Mouse (Mus musculus) intestine, postnatal 0 days (tissue): ENCODE measurements around the gene H2-M10.3. TPM values are rescaled to one million over a fixed set of nuclear protein-coding genes. Genes with fewer than 3 reads are reported as not detected.
"Not testable (repeated sequence)": the region's sequence is repeated elsewhere in the genome, so short reads cannot be mapped to it uniquely, and the experiment has no call there.

Experiments used
- ATAC-seq: fragments of 200-750 bp; cut with Nextera tagmentation; 2 replicates; pipeline ENCODE4 v1.8.0; 2017; ENCODE audit warnings: mild to moderate bottlenecking, moderate TSS enrichment, moderate library complexity
- H3K27ac ChIP-seq: fragments of 300-500 bp; sonication (generic); 2 replicates; pipeline ENCODE4 v1.5.1; 2014; ENCODE audit warnings: mild to moderate bottlenecking, low read depth, low read length, moderate library complexity
- H3K27me3 ChIP-seq: fragments of 300-500 bp; sonication (generic); replicated peaks from 2 replicates; pipeline ENCODE4 v1.6.1; 2014; ENCODE audit warnings: low read length, mixed read lengths; ENCODE audit not compliant: control insufficient read depth, insufficient read depth
- H3K36me3 ChIP-seq: fragments of 300-500 bp; sonication (generic); 2 replicates; pipeline ENCODE4 v1.6.1; 2014; ENCODE audit warnings: mild to moderate bottlenecking, moderate library complexity; ENCODE audit not compliant: control insufficient read depth, insufficient read depth
- H3K4me1 ChIP-seq: fragments of 300-500 bp; sonication (generic); replicated peaks from 2 replicates; pipeline ENCODE4 v1.6.1; 2014; ENCODE audit warnings: antibody characterized with exemption, low read length, mixed read lengths; ENCODE audit not compliant: control insufficient read depth, insufficient read depth
- H3K4me2 ChIP-seq: fragments of 300-500 bp; sonication (generic); replicated peaks from 2 replicates; pipeline ENCODE4 v1.6.1; 2014; ENCODE audit warnings: low read depth, mild to moderate bottlenecking, moderate library complexity
- H3K4me3 ChIP-seq: fragments of 300-500 bp; sonication (generic); 2 replicates; pipeline ENCODE4 v1.5.1; 2014; ENCODE audit warnings: low read depth, low read length
- H3K9ac ChIP-seq: fragments of 300-500 bp; sonication (generic); 2 replicates; pipeline ENCODE4 v1.6.1; 2014; ENCODE audit warnings: mild to moderate bottlenecking, low read depth, low read length
- H3K9me3 ChIP-seq: fragments of 300-500 bp; sonication (generic); 2 replicates; pipeline ENCODE4 v1.6.1; 2016; ENCODE audit warnings: mixed run types; ENCODE audit not compliant: control insufficient read depth
- CTCF ChIP-seq: sonication (generic); IDR thresholded peaks from 2 replicates; pipeline ENCODE4 v1.5.1; 2016; ENCODE audit warnings: low read depth, mild to moderate bottlenecking, control low read depth, antibody characterized with exemption, moderate library complexity
- WGBS: fragments of 180-500 bp; shearing (Covaris S2); extraction: QIAGEN DNeasy Blood & Tissue Kit; methylation state at CpG from one replicate; pipeline ENCODE4 v1.1.7; 2014; 5-methylcytosine and 5-hydroxymethylcytosine counted together
- polyA plus RNA-seq: library from polyadenylated mRNA; unstranded; fragments of >200 nt; fragmentation: Nextera tagmentation; extraction: Ambion mirVana; gene quantifications from 2 replicates; pipeline ENCODE4 v1.2.1, GENCODE M21; 2015

The H2-M10.3 gene
- polyA plus RNA-seq, 1 experiment from 2014 or later, result not detected

DNA sequence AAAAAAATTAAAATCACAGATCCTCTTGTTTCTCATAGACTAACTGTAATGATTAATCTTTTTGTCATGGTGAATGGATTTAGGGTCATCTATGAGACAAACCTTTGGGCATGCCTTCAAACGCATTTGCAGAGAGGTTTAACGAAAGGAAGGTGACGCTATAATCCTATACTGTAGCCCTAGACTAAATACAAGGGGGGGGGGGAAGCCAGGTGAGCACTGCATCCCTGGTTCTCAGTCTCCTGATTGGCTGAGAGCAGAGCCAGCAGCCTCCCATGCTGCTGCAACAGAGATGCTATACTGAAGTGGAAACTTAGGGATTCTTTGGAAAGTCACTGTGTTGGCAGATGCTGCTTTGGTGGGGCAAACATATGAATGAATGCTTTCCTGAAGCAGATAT lies 12.5 kb downstream of the H2-M10.3 start:
- Histone ChIP-seq H3K9me3 (no peaks in the 10 kb centered on the region), H3K4me1 (no peaks in the 10 kb centered on the region), H3K27ac (no peak overlapping the region), H3K27me3 (0 out of 2 replicates have a peak, but pooled peaks cover 3% of the 10 kb centered on the region), H3K9ac (no peak overlapping the region), H3K4me3 (no peak overlapping the region), H3K36me3 (no peaks in the 10 kb centered on the region), H3K4me2 (no peak overlapping the region)
- ATAC-seq, result no peak
- WGBS, result 46% methylated on average over 3 of the region's 3 CpGs
- no peak for TF ChIP-seq CTCF

DNA sequence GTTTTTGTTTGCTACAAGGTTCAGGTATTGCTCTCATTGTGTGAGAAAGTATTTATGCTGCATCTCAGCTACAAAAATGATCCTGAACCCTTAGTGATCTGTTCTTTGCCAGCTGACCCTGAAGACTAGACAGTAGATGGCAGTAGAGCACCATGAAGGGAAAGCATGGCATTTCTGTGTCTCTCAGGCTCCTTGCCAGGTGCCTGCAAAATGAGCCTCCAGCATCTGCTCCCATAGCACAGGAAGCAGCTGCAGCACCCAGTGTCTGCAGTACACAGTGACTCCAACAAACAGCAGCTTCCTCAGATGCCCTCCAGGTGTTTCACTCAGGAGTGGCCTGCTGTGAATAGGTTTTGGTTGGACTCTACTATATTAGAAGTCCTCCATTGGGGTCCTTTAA lies 12.9 kb downstream of the H2-M10.3 start:
- not testable (repeated sequence) for H3K4me3 ChIP-seq, H3K9me3 ChIP-seq, ATAC-seq, H3K36me3 ChIP-seq, H3K4me1 ChIP-seq, H3K9ac ChIP-seq, H3K4me2 ChIP-seq, H3K27ac ChIP-seq, H3K27me3 ChIP-seq
- TF ChIP-seq CTCF, result peak; percentile 86

DNA sequence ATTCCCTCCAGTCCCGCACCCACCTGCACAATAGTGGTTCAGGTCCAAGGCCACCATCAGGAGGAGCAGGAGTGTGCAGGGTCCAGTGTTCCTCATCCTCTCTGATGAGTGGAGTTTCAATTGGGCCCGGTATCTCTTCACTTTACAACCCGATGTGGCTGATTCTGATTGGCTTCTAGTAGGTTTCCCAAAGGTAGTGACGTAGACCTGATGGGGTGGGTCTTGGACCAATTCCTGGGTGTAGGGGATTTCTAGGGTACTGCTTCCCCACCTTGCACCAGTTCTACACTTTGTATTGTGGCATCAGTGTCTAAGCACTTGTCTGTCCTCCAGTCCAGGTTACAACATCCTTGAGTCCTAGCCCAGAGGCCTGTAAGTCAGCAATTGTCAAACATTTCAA lies 42.2 kb downstream of the H2-M10.3 start, which contains the start of gene H2-M10.1:
TSS of gene H2-M10.1 (minus strand) at position 101 of the 400 bp plus-strand sequence.
- Histone ChIP-seq H3K4me2 (no peak within 1 kb of the TSS), H3K27me3 (no peaks in the 10 kb centered on the region), H3K27ac (no peak within 1 kb of the TSS), H3K9ac (no peak within 1 kb of the TSS), H3K36me3 (no peaks in the 10 kb centered on the region), H3K4me1 (no peaks in the 10 kb centered on the region), H3K9me3 (no peaks in the 10 kb centered on the region), H3K4me3 (no peak within 1 kb of the TSS)
- whole genome bisulfite sequencing, result 84% methylated on average over 4 of the region's 4 CpGs
- no peak for ATAC-seq
- no peak for TF ChIP-seq CTCF

DNA sequence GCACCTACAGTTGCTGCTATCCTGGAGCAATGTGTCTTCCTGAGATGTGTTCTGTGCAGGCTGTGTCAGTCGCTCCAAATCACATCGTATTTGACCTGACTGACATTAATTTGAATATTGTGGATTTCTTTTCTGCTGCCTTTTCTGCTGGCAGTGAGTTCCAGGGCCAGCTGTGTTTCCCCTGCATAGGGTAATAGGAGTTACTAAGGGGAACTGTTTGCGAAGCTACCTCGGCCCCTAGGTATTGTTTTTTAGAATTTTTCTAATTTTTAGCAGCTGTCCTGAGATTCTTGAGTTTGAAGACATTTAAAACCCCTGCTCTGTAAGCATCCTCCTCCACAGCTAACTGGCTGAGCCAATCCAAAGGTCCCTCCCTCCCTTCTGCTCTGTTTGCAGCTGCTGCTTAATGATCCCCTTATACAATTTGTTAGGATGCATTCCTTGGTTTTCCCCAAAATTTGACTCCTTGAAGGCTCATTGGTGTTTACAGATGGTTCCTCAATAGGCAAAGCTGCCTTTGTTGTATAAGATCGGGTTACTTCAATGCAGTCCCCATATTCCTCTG lies 52.4 kb downstream of the H2-M10.3 start:
- Histone ChIP-seq H3K9ac (no peak overlapping the region), H3K9me3 (no peaks in the 10 kb centered on the region), H3K27me3 (no peaks in the 10 kb centered on the region), H3K4me1 (no peaks in the 10 kb centered on the region), H3K36me3 (no peaks in the 10 kb centered on the region), H3K4me3 (peak overlapping the region; percentile 52), H3K4me2 (peak overlapping the region; percentile 78), H3K27ac (no peak overlapping the region)
- no peak for ATAC-seq
- no peak for TF ChIP-seq CTCF
- 33% methylated on average over 5 of the region's 5 CpGs for WGBS

DNA sequence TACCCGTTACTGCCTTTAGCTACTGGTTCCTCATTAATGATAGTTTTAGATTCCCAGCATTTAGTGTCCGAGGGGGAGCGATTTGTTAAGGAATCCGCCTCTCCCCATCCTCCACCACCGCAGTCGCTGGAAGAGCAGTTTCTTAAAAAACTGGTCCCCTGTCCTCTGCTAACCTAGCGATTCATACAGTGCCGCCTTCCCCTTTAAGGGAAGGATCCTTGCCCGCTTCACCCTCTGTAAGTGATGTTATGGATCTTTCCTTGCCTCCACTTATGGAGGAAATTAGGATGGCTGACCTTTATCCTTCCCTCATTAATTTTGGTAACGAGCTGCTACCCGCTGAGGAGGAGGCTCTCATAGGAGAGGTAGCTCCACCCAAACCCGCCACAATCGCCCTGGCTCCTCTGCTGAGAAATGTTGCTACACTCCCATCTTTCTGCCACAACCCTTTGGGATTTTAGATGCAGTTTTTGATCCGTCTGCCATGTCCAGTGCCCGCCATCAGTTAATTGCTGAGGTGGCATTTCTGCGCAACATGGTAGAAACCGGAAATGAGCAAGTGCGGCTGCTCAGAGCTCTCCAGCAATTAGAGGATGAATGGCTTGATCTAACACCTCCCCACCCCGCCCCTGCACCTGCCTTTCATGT lies 53.1 kb downstream of the H2-M10.3 start:
- Histone ChIP-seq H3K36me3 (no peaks in the 10 kb centered on the region), H3K9me3 (no peaks in the 10 kb centered on the region), H3K4me3 (peak overlapping the region; percentile 52), H3K4me2 (peak overlapping the region; percentile 78), H3K27ac (no peak overlapping the region), H3K27me3 (no peaks in the 10 kb centered on the region), H3K9ac (peak overlapping the region; percentile 38; the same call in 1 of the 2 replicates), H3K4me1 (no peaks in the 10 kb centered on the region)
- 1% methylated on average over 19 of the region's 19 CpGs for WGBS
- ATAC-seq, result peak; percentile 38; the same call in 1 of the 2 replicates
- no peak for TF ChIP-seq CTCF

Other genes with a start within 250 kb of the H2-M10.3 start
- 0.17 TPM in 1 of 2 replicates, not detected in the other for gene Gm19684, start 246.7 kb downstream of the H2-M10.3 start, polyA plus RNA-seq
- 0.93 and 1.3 TPM in 2 replicates for gene Gm7030, start 239.0 kb downstream of the H2-M10.3 start, polyA plus RNA-seq
- gene Gm8909, start 199.9 kb downstream of the H2-M10.3 start, polyA plus RNA-seq, result 28.7 and 31.1 TPM in 2 replicates
- 53.3 and 65.3 TPM in 2 replicates for gene H2-T3, start 178.1 kb downstream of the H2-M10.3 start, polyA plus RNA-seq
- 103 and 110 TPM in 2 replicates for gene Rpp21, start 110.3 kb downstream of the H2-M10.3 start, polyA plus RNA-seq
- gene Trim39, start 96.2 kb downstream of the H2-M10.3 start, polyA plus RNA-seq, result 4.2 and 5.7 TPM in 2 replicates
- not detected in 2 replicates for gene H2-M10.2, start 81.9 kb downstream of the H2-M10.3 start, polyA plus RNA-seq
- not detected in 2 replicates for gene H2-M10.1, start 42.3 kb downstream of the H2-M10.3 start, polyA plus RNA-seq
- not detected in 2 replicates for gene H2-M10.4, start 93.9 kb upstream of the H2-M10.3 start, polyA plus RNA-seq
- not detected in 2 replicates for gene H2-M11, start 178.7 kb upstream of the H2-M10.3 start, polyA plus RNA-seq